Mouse (Mus musculus): ENCODE measurements around the gene Gm5089.

DNA sequence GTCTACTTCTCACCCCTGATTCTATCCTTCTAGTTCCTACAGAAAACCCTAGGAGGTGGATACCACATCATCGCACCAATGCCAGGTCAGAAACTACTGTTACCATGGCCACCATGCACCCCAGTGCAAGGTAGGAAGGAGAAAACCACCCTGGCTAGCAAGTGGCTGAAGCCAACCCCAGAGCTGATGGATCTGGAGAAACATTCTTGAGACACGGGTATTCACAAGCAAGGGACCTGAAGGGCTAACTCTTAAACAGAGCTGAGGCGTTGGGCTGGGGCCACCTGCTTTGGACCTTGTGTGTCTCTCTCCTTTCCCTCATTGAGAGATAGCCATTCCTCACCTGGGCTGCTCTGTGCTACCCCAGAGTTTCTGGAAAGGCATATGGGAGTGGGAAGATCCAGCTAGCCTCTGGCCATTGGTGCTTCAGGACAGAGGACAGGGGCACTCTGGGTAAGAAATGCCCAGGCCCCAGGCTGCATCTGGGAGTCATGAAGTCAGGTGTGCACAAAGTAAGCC, 47.4 kb downstream of the Gm5089 start:
- TF ChIP-seq CTCF (IDR thresholded peaks at IDR 0.05; ENCODE audit: control insufficient read depth, insufficient read depth, insufficient replicate concordance, low read depth, low read length) (no peak), POLR2A (IDR thresholded peaks at IDR 0.05; ENCODE audit: control insufficient read depth, low read depth, low read length) (no peak)
